3 mouse cellular contexts compared by ENCODE assay signal in genomic region chr17:6564866-6565265, GRCm38 (mm10). TPM values are rescaled to one million over a fixed set of nuclear protein-coding genes. Genes with fewer than 3 reads are reported as not detected.
ATAC-seq lines count a peak whose summit lies in the region.

No protein-coding gene starts in this region.

- peak; percentile 68 for ATAC-seq in CD4-positive, CD25-positive, alpha-beta regulatory T cell, adult 4 months
- ATAC-seq in activated CD4-positive, CD25-positive, alpha-beta regulatory T cell, adult 4 months, result peak; percentile 59
- ATAC-seq in inflammation-experienced regulatory T-cells, adult 6 months, result peak; percentile 64

RNA-seq across cellular contexts. Expression of gene Dynlt1c, which starts 36.6 kb away (rescaled TPM):
- 10 to 100 TPM; 34.1 to 36.6 TPM for polyA plus RNA-seq in CD4-positive, CD25-positive, alpha-beta regulatory T cell, adult 4 months (2017; shearing (Covaris generic))
- polyA plus RNA-seq in activated CD4-positive, CD25-positive, alpha-beta regulatory T cell, adult 4 months (2017; shearing (Covaris generic)), result 10 to 100 TPM; 21.6 to 42.6 TPM
- 10 to 100 TPM; 20.9 to 51.8 (median 47.6) TPM for polyA plus RNA-seq in inflammation-experienced regulatory T-cells, adult 6 months (2017; shearing (Covaris generic))
